Mouse (Mus musculus): Measurements from ENCODE around the gene Atf7.
"Not testable (repeated sequence)": the region's sequence is repeated elsewhere in the genome, so short reads cannot be mapped to it uniquely, and the experiment has no call there.

The Atf7 gene

GRCm38 (mm10) chr15:102624970-102625686, at the start of gene Atf7, which contains the start of gene Gm28047:
Atf7 (minus strand) TSS chr15:102625464.
Gm28047 (minus strand) TSS chr15:102625067.
- peak; percentile 99 to 100 for DNase-seq

- peak; percentile 48 to 81 for DNase-seq
These were observed 48.3 kb upstream of the Atf7 start for GRCm38 (mm10) chr15:102673548-102673947.

DNA sequence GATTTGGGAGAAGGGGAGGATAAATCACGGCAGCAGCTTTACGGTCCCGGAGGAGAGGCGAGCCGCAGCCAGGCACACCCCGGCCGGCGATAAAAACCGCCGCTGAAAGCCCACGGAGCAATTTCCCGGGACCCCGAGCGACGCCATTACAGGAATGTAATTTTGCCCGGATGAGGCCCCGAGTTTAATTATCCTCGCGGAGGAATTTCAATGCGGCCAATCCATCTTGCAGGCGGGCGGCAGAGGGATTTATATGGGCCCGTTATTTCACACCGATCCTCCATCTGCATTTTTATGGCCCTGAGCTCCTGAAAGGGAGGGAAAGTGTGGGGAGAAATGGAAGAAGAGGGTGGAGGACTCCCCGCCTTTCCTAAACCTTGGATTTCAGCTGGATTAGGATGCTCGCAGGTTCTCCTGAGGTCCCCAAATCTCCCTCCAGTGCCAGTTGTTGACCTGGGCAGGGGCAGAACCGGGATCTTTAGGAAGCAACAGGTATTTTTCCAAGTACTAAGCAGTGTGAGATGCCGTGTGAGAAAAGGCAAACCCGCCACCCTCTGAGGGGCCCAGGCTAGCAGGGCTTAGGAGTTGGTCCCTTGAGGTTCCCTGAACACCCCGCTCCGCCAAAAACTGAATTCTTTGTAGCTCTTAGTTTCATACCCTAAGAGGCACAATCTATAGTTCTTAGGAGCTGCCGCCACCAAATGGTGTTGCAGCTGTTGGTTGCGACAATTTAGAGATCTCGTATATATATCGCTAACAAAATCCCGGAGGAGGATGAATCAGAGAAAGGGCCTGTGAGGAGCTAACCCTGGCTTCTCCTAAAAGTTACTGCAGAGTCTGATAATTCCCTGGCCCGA, 47.2 kb upstream of the Atf7 start, which contains the start of gene Atp5g2:
Atp5g2 (minus strand) TSS at position 138 of the 857 bp plus-strand sequence.
- DNase-seq: peak; percentile 47 to 66

GRCm38 (mm10) chr15:102671721-102672214, 46.5 kb upstream of the Atf7 start:
- peak; percentile 87 to 95 for DNase-seq

- DNase-seq: peak; percentile 97 to 98
These were observed 45.7 kb upstream of the Atf7 start for GRCm38 (mm10) chr15:102670767-102671575.

GRCm38 (mm10) chr15:102670281-102670680, 45.0 kb upstream of the Atf7 start:
- DNase-seq: peak; percentile 39 to 60

DNA sequence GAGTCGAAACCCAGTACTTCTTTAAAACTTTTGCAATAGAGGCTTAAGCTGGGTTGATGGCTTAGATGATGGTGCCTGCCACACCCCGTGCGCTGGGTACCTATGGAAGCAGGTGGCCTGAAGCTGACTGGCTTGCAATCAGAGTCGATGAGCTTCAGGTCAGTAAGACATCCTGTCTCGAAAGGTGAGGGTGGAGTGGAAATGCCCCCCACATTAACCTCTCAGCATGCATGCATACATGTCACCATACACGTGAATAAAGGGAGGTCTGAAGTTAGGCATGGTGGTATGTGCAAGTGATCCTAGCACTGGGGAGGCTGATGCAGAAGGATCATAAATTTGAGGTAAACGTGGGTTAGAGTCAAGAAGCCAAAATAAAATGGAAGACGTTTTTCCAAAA, 44.3 kb upstream of the Atf7 start:
- no peak for DNase-seq

GRCm38 (mm10) chr15:102665494-102665893, 40.2 kb upstream of the Atf7 start:
- DNase-seq: peak; percentile 68 to 79

DNA sequence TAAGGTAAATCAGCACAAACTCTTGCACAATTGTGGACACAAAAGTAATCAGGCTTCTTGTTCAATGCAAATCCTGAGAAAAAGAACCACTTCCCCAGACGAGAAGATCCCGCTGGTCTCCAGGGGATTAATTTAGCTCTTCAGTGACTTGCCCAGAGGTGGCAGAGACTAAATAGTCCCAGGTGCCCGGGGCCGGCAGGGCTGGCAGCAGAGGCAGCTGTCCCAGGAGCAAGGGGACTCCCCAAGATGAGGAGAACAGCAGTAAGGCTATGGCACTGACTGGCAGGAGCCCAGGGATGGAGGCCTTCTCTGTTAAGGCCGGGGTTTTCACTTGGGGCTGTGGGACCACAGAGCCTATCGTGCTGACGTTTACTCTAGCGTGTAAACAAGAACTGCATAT, 38.6 kb upstream of the Atf7 start:
- DNase-seq: no peak

DNA sequence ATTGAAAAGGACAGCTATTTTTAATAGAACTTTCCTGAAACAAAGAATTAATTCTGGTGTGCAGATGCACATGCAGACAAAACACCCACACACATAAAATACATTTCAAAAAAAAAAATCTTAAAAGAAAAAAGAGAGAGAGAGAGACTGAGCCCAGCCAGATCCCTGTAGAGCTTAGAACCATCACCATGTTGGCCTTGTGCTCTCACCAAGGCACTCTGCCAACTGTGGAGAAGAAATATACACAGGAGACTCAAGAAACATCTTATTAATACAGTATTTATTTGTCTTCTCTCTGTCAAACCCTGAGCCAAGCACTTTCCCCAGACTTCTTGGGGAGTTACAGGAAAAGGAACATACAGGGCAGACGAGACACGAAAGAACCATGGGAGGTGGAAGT, 37.3 kb upstream of the Atf7 start:
- DNase-seq: not testable (repeated sequence)

GRCm38 (mm10) chr15:102657926-102658381, 32.7 kb upstream of the Atf7 start:
- no peak for DNase-seq

DNA sequence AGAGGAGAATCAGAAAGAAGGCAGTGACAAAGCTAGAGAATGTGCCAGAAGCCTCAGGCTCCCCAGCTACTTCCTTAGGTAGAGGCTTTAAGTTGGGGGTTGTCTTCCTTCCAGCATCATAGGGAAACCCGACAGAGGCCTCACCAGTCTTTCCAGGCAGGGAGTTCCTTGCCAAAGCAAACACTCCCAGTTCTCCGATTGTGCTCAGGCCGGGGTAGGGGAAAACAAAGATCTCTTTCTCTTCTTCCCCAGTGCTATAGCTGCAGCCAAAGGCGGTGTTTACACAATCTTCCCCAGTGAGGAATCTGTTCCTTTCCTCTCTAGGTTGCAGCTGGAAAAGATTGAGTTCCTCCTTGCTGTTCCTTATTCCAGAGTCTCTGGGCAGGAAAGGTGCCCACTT, 31.4 kb upstream of the Atf7 start:
- DNase-seq: no peak

GRCm38 (mm10) chr15:102651928-102652660, 26.8 kb upstream of the Atf7 start:
- DNase-seq: not testable (repeated sequence)

DNA sequence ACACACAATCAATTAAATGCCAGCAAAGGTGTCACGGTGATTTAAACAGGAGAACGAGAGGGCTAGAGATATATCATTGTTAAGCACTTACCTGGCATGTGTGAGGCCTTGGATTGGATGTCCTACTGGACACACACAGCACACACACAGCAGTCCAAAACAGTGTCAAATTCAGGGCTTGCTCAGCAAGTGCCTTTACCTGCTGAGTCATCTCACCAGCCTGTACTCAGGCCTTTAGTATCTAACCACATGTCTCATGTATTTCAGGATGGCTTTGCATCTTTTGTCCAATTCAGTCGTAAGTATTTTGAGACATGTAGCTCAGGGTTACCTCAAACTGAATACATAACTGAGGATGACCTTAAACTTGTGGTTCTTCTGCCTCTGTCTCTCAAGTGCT, 25.8 kb upstream of the Atf7 start:
- no peak for DNase-seq

- no peak for DNase-seq
These were observed 10.6 kb upstream of the Atf7 start for GRCm38 (mm10) chr15:102635817-102636216.

DNA sequence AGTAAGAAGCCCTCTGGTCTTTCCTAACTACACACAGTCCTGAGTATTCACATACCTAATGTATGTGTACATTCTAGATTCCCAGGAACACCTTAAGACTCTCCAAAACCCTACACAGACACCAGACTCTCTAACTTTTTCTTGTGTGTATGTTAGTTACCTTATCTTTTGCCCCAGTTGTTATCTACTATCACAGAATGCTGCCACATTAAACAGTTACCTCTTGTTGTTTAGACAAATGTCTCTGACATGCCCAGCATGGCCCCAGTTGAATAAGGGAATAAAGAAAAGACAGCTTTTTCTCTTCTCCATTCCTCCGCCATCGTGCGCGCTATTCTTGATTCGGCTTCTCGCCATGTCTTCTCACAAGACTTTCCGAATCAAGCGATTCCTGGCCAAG, 9.4 kb upstream of the Atf7 start:
- DNase-seq: no peak

DNA sequence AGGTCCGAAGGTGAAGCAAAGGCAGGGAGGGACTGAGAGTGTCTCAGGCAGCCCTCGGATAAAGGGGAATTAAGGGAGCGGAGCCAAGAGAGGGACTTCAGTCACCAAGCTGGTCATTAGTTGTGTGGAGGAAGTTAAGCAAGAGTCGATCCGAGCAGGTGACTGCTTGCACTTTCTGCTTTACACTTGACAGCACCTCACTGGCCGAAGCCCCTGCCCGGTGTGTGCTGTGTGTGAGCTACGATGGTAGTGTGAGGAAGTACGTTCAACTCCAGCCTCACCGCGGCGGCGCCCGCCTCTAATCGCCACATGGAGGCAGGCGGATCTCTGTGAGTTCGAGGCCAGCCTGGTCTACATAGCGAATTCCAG, 407 bp upstream of the Atf7 start:
- DNase-seq: peak in 1 of 2 experiments; percentile 49

DNA sequence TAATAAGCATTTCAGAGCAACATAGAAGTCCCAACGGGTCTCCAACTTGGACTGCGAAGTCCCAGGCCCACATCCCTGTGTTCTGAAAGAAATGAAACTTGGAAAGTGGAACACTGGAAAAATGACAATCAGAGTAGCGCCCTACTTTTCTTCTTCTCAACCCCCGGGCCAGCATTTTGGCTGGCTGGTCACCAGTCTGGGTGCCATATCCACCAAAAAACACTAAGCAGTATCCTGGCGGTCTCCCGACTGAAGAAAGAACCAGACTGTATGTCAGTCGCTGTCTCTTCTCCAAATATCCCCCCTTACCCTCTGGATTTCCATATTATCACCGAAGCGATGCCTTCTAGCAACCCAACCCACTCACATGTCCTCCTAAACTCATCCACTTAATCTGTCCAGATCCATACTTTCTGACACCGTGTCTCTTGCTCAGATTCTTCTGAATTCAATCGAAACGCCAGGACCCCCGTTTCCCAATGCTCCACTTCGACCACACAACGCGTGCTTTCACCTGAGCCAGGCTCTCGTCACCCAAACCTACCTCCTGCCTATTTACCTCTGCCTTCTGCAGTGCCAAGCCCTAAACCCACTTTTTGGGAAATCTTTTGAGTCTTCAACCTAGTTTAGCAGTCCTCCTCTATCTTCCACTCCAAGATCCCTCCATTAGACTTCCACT, 834 bp downstream of the Atf7 start:
- DNase-seq: peak in 1 of 2 experiments; percentile 4

DNA sequence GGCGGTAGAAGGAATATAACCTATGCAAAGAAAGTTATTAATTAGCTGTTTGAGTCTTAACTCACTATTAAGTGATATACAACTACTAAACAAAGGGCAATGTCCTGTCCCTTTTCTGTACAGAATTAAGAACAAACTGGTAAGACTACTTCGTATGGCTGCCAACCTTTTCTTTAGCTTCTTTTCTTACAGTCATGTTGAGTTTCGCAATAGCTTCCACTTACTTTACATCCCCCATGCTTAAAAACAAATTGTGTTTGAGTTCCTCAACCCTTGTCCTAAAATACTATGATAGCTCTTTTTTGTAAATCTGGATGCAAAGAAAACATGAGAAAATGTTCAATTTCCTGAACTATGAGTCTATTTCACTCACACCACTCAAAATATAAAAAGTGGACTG, 2.1 kb downstream of the Atf7 start:
- no peak for DNase-seq

DNA sequence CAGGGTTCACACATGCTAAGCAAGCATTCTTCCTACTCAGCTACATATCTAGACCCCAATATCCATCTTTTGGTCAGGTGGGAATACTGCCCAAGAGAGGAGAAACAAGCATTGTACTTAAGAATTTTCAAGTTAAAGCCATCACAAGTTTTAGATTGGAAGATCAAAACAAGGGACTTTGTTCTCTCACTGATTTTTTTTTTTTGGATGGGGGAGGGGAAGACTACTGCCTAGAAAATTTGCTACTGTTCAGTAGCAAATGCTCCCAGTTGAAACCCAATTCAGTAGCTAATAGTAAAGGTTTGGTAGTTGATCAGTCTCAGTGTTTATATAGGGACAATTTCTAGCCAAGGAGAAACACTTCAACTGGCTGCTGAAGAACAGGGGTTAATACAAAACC, 2.7 kb downstream of the Atf7 start:
- no peak for DNase-seq

DNA sequence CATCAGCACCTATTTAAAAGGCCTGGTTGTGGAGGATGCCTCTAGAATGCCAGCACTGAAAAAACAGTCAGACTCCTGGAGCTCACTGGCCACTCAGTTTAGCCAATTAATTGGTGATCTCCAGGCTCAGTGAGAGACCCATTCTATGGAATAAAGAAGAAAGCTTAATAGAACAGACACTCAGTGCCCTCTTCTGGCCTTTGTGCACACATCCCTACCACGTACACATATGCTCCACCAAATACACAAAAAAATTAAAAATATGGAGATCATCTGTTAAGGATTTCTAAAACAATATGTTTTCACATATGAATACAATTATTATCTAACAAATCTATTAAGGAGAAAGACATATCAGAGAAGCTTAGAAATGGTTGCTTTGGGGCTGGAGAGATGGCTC, 4.5 kb downstream of the Atf7 start:
- DNase-seq: no peak

Data from kidney, postnatal 25 days (tissue).